Mouse (Mus musculus) granulocyte monocyte progenitor cell, adult 5-6 weeks (primary cell): ENCODE measurements around the gene Kcmf1. TPM values are rescaled to one million over a fixed set of nuclear protein-coding genes. Genes with fewer than 3 reads are reported as not detected.
"Not testable (repeated sequence)": the region's sequence is repeated elsewhere in the genome, so short reads cannot be mapped to it uniquely, and the experiment has no call there.

Source experiments
- ATAC-seq: replicated peaks from 2 replicates; pipeline ENCODE4 v1.8.0; 2016; ENCODE audit warnings: mild to moderate bottlenecking, moderate TSS enrichment, inconsistent platforms; ENCODE audit not compliant: poor library complexity, severe bottlenecking
- total RNA-seq, 2 experiments: library from RNA; stranded (forward) in 1 of 2; stranded (reverse) in 1 of 2; fragments of 200-712, 200-1000 nt in 1 of 2; fragments of >200 nt in 1 of 2; fragmentation: Nextera tagmentation in 1 of 2; gene quantifications; 2 replicates each; pipeline ENCODE4 v1.2.3; 2014 to 2017

The Kcmf1 gene
- total RNA-seq, 2 experiments from 2014 or later, result 46.3 to 122 TPM

- no peak for ATAC-seq
Observed at GRCm38 (mm10) chr6:72852180-72852579, 47.6 kb downstream of the Kcmf1 start.

GRCm38 (mm10) chr6:72851633-72852032 is 48.1 kb downstream of the Kcmf1 start:
- peak; percentile 81 for ATAC-seq

- no peak for ATAC-seq
Observed at GRCm38 (mm10) chr6:72841986-72842502, 57.7 kb downstream of the Kcmf1 start.

- ATAC-seq, result no peak
Observed at GRCm38 (mm10) chr6:72840867-72841780, 58.7 kb downstream of the Kcmf1 start.

- ATAC-seq, result no peak
Observed at GRCm38 (mm10) chr6:72837756-72838155, 62.0 kb downstream of the Kcmf1 start.

- no peak for ATAC-seq
Observed at GRCm38 (mm10) chr6:72834518-72834917, 65.3 kb downstream of the Kcmf1 start.

GRCm38 (mm10) chr6:72831858-72832257 is 67.9 kb downstream of the Kcmf1 start:
- ATAC-seq, result no peak

GRCm38 (mm10) chr6:72831276-72831675 is 68.5 kb downstream of the Kcmf1 start:
- peak; percentile 75 for ATAC-seq

- ATAC-seq, result peak; percentile 65
Observed at GRCm38 (mm10) chr6:72828857-72829256, 70.9 kb downstream of the Kcmf1 start.

- not testable (repeated sequence) for ATAC-seq
Observed at GRCm38 (mm10) chr6:72828037-72828436, 71.7 kb downstream of the Kcmf1 start.

GRCm38 (mm10) chr6:72825762-72826161 is 74.0 kb downstream of the Kcmf1 start:
- ATAC-seq, result no peak

GRCm38 (mm10) chr6:72824971-72825737 is 74.6 kb downstream of the Kcmf1 start:
- peak; percentile 20; the same call in 1 of the 2 replicates for ATAC-seq

- no peak for ATAC-seq
Observed at GRCm38 (mm10) chr6:72813456-72813855, 86.3 kb downstream of the Kcmf1 start.

- ATAC-seq, result peak; percentile 27; the same call in 1 of the 2 replicates
Observed at GRCm38 (mm10) chr6:72810248-72810647, 89.5 kb downstream of the Kcmf1 start.

- ATAC-seq, result peak; percentile 27
Observed at GRCm38 (mm10) chr6:72809522-72810149, 90.1 kb downstream of the Kcmf1 start.

GRCm38 (mm10) chr6:72808342-72808741 is 91.4 kb downstream of the Kcmf1 start:
- no peak for ATAC-seq

GRCm38 (mm10) chr6:72803669-72804068 is 96.1 kb downstream of the Kcmf1 start:
- no peak for ATAC-seq

GRCm38 (mm10) chr6:72802119-72802518 is 97.7 kb downstream of the Kcmf1 start:
- no peak for ATAC-seq

GRCm38 (mm10) chr6:72800641-72801040 is 99.1 kb downstream of the Kcmf1 start:
- ATAC-seq, result no peak

GRCm38 (mm10) chr6:72797763-72798162 is 102.0 kb downstream of the Kcmf1 start:
- no peak for ATAC-seq
